Mouse (Mus musculus): ENCODE results near the gene Plekhh2.

GRCm38 (mm10) chr17:84510961-84511639 lies 595 bp upstream of the Plekhh2 start:
- peak; percentile 43; the same call in 1 of the 2 replicates for TF ChIP-seq POLR2A (IDR thresholded peaks at IDR 0.05; ENCODE audit: low read depth, low read length)
- no peak for TF ChIP-seq CTCF (IDR thresholded peaks at IDR 0.05; ENCODE audit: borderline replicate concordance, insufficient read depth, low read length)
